Mouse (Mus musculus) gastrocnemius, adult 2 months (tissue): ENCODE data around the gene Tbx6. TPM values are rescaled to one million over a fixed set of nuclear protein-coding genes. Genes with fewer than 3 reads are reported as not detected.

Source experiments
- DNase-seq: peaks from one replicate; pipeline ENCODE4 v3.0.0; 2022
- H3K27ac ChIP-seq: fragments of 200-600 bp; 2 replicates; pipeline ENCODE4 v1.8.1; 2022; ENCODE audit warnings: mild to moderate bottlenecking
- H3K4me3 ChIP-seq: fragments of 200-600 bp; 2 replicates; pipeline ENCODE4 v1.8.1; 2022; ENCODE audit warnings: mild to moderate bottlenecking, moderate library complexity
- CTCF ChIP-seq: fragments of 200-600 bp; IDR thresholded peaks from 2 replicates; pipeline ENCODE4 v1.8.1; 2022; ENCODE audit warnings: antibody characterized with exemption, mild to moderate bottlenecking, moderate library complexity
- intact Hi-C: fragments of 180-260 bp; cut with DNase I; formaldehyde crosslinking; loops from one replicate; pipeline ENCODE4 v1.15.1; 2025
- total RNA-seq, 2 experiments: library from RNA; stranded (reverse); gene quantifications; 2 replicates each; pipeline ENCODE4 v1.2.3; 2021

Tbx6 gene
- total RNA-seq, 2 experiments from 2014 or later, result 0.42 to 0.48 TPM

GRCm38 (mm10) chr7:126789141-126789540, 7.9 kb downstream of the Tbx6 start:
- intact Hi-C loops, result no loop called here
- no peak for DNase-seq
- TF ChIP-seq CTCF, result no peak
- Histone ChIP-seq H3K27ac (no peak overlapping the region), H3K4me3 (no peak overlapping the region)

GRCm38 (mm10) chr7:126791851-126792720, 10.8 kb downstream of the Tbx6 start, which contains the start of gene Ppp4c:
Ppp4c (minus strand) TSS chr7:126792496.
- Histone ChIP-seq H3K27ac (peak within 1 kb of the TSS; percentile 91), H3K4me3 (peak within 1 kb of the TSS; percentile 84)
- TF ChIP-seq CTCF, result no peak
- peak; percentile 98 for DNase-seq
- intact Hi-C loops, result loop anchor here (10.0 kb wide), 1 partner anchor 327 kb away; the partner anchor contains the start of gene Atp2a1

GRCm38 (mm10) chr7:126792721-126793443, 11.6 kb downstream of the Tbx6 start:
- no peak for TF ChIP-seq CTCF
- peak overlapping the region; percentile 84 for H3K4me3 ChIP-seq
- peak; percentile 62 for DNase-seq
- intact Hi-C loops, result loop anchor here (10.0 kb wide), 1 partner anchor 328 kb away; the partner anchor contains the start of gene Atp2a1
- peak overlapping the region; percentile 91 for H3K27ac ChIP-seq

GRCm38 (mm10) chr7:126793456-126794270, 12.4 kb downstream of the Tbx6 start:
- DNase-seq, result no peak
- no peak overlapping the region; the same call in 1 of the 2 replicates for H3K4me3 ChIP-seq
- no peak for TF ChIP-seq CTCF
- intact Hi-C loops, result loop anchor here (10.0 kb wide), 1 partner anchor 329 kb away; the partner anchor contains the start of gene Atp2a1
- H3K27ac ChIP-seq, result peak overlapping the region; percentile 99; the same call in 1 of the 2 replicates

- no peak for DNase-seq
- peak overlapping the region; percentile 99; the same call in 1 of the 2 replicates for H3K27ac ChIP-seq
- no peak overlapping the region for H3K4me3 ChIP-seq
- intact Hi-C loops, result loop anchor here (10.0 kb wide), 1 partner anchor 329 kb away; the partner anchor contains the start of gene Atp2a1
- TF ChIP-seq CTCF, result no peak
These were observed 13.0 kb downstream of the Tbx6 start for GRCm38 (mm10) chr7:126794271-126794605.

GRCm38 (mm10) chr7:126795387-126796317, 14.4 kb downstream of the Tbx6 start:
- intact Hi-C loops, result loop anchor here (10.0 kb wide), 1 partner anchor 331 kb away; the partner anchor contains the start of gene Atp2a1
- Histone ChIP-seq H3K27ac (peak overlapping the region; percentile 99), H3K4me3 (peak overlapping the region; percentile 93)
- DNase-seq, result peak; percentile 50
- TF ChIP-seq CTCF, result peak; percentile 45

GRCm38 (mm10) chr7:126796350-126796932, 15.2 kb downstream of the Tbx6 start:
- Histone ChIP-seq H3K4me3 (peak overlapping the region; percentile 93), H3K27ac (peak overlapping the region; percentile 99)
- intact Hi-C loops, result loop anchor here (10.0 kb wide), 1 partner anchor 332 kb away; the partner anchor contains the start of gene Atp2a1
- DNase-seq, result peak; percentile 62
- TF ChIP-seq CTCF, result peak; percentile 42; the same call in 1 of the 2 replicates

- peak; percentile 59 for DNase-seq
- Histone ChIP-seq H3K27ac (peak within 1 kb of the TSS; percentile 99), H3K4me3 (peak within 1 kb of the TSS; percentile 93)
- intact Hi-C loops, result loop anchor here (10.0 kb wide), 1 partner anchor 333 kb away; the partner anchor contains the start of gene Atp2a1
- no peak for TF ChIP-seq CTCF
These were observed 16.3 kb downstream of the Tbx6 start, which contains the start of gene Fam57b for GRCm38 (mm10) chr7:126797411-126798126. Fam57b (plus strand) TSS chr7:126797668.

DNA sequence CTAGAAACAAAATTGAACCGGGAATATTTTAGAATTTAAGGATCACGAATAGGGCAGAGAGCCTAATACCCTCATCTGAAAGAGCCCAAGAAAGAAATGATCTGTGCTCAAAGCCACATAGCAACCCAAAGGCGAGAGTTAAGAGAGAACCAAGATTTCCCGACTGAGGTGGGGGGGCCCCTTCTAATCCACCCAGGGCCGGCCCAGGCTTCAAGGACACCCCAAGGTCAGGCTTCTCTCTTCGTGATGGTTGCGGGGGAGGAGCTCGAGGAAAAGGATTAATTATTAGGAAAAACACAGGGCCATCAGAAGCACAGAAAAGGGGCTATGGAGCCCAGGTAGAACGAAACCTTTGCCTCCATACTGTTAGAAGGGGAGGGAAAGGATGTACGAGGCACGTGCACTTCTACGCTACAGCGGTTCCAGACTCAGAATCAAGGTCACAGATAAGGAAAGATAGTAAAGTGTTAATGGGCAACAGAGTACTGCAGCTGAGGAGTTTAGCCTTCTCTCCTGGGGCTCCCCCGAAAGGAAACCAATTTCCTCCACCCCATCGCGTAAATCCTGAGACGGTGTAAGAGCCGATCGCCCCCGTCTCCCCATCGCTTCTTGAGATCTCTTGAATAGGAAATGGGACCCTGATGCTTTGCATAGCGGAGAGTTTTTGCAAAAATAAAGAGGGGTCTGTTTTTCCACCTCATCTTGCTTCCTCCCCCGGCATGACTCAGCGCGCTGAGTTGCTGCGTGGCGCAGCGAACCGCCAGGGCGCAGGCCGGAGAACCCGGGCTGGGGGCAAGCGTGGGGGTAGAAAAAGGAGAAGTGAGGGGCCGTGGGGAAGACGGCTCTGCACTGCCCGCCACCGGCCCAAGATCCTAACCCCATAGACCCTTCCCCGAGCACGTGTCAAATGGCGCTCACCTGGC, 17.1 kb downstream of the Tbx6 start:
- intact Hi-C loops, result loop anchor here (10.0 kb wide), 1 partner anchor 334 kb away; the partner anchor contains the start of gene Atp2a1
- peak; percentile 54 for DNase-seq

More for the DNA sequence above, 17.1 kb downstream of the Tbx6 start:
- Histone ChIP-seq H3K4me3 (peak overlapping the region; percentile 93), H3K27ac (peak overlapping the region; percentile 99)
- no peak for TF ChIP-seq CTCF
